Mouse (Mus musculus): ENCODE data around the gene Ralgds. TPM values are rescaled to one million over a fixed set of nuclear protein-coding genes. Genes with fewer than 3 reads are reported as not detected.
"Not testable (repeated sequence)": the region's sequence is repeated elsewhere in the genome, so short reads cannot be mapped to it uniquely, and the experiment has no call there.

Gene Ralgds
- polyA plus RNA-seq, 1 experiment from 2014 or later: 12.2 TPM

DNA sequence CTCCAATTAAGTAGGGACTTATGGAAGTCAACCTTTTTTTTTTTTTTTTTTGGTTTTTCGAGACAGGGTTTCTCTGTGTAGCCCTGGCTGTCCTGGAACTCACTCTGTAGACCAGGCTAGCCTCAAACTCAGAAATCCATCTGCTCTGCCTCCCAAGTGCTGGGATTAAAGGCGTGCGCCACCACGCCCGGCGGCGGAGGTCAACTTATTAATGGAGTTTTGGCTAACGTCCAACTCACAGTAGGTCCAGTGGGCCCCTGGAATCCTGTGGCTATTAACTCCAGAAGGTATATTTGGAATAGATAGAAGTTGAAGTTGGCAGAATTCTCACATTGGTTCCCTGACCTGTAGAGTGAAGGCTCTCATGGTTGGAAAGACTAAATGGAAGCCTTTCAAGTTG lies 40.9 kb upstream of the Ralgds start:
- H3K36me3 ChIP-seq (ENCODE audit: control insufficient read depth, insufficient read depth, low read length): peaks cover 15% of the 10 kb centered on the region
- not testable (repeated sequence) for H3K4me1 ChIP-seq (ENCODE audit: control insufficient read depth, insufficient read depth, low read length); H3K4me3 ChIP-seq (ENCODE audit: low read depth, low read length); H3K27ac ChIP-seq (ENCODE audit: low read depth, low read length); H3K27me3 ChIP-seq (ENCODE audit: control insufficient read depth, insufficient read depth, low read length); H3K4me2 ChIP-seq; ATAC-seq (replicated peaks; ENCODE audit: insufficient number of reproducible peaks, low FRiP score, low TSS enrichment); H3K9ac ChIP-seq (ENCODE audit: low read depth, low read length); H3K9me3 ChIP-seq (replicated peaks; ENCODE audit: control insufficient read depth, low read length)
- 90% methylated on average over 8 of the region's 8 CpGs for WGBS (ENCODE audit: insufficient replicate concordance)

DNA sequence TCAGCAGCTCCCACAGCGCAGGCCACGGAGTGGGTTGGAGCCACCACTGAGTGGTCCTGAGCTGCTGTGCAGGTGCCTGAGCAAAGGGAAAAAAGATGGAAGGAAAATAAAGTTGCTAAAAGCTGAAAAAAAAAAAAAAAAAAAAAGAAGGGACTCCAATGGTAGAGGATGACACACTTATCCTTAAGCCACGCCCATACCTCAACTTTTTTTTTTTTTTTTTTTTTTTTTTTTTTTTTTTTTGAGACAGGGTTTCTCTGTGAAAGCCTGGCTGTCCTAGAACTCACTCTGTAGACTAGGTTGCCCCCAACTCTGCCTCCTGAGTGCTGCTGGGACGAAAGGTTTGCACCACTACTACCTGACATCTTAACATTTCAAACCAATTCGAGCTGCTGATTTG lies 34.9 kb upstream of the Ralgds start:
- not testable (repeated sequence) for H3K4me2 ChIP-seq; H3K9me3 ChIP-seq (replicated peaks; ENCODE audit: control insufficient read depth, low read length); H3K36me3 ChIP-seq (ENCODE audit: control insufficient read depth, insufficient read depth, low read length); H3K27ac ChIP-seq (ENCODE audit: low read depth, low read length); H3K4me3 ChIP-seq (ENCODE audit: low read depth, low read length); H3K9ac ChIP-seq (ENCODE audit: low read depth, low read length); H3K27me3 ChIP-seq (ENCODE audit: control insufficient read depth, insufficient read depth, low read length); H3K4me1 ChIP-seq (ENCODE audit: control insufficient read depth, insufficient read depth, low read length); ATAC-seq (replicated peaks; ENCODE audit: insufficient number of reproducible peaks, low FRiP score, low TSS enrichment)
- WGBS (ENCODE audit: insufficient replicate concordance): 88% methylated on average over 5 of the region's 5 CpGs

DNA sequence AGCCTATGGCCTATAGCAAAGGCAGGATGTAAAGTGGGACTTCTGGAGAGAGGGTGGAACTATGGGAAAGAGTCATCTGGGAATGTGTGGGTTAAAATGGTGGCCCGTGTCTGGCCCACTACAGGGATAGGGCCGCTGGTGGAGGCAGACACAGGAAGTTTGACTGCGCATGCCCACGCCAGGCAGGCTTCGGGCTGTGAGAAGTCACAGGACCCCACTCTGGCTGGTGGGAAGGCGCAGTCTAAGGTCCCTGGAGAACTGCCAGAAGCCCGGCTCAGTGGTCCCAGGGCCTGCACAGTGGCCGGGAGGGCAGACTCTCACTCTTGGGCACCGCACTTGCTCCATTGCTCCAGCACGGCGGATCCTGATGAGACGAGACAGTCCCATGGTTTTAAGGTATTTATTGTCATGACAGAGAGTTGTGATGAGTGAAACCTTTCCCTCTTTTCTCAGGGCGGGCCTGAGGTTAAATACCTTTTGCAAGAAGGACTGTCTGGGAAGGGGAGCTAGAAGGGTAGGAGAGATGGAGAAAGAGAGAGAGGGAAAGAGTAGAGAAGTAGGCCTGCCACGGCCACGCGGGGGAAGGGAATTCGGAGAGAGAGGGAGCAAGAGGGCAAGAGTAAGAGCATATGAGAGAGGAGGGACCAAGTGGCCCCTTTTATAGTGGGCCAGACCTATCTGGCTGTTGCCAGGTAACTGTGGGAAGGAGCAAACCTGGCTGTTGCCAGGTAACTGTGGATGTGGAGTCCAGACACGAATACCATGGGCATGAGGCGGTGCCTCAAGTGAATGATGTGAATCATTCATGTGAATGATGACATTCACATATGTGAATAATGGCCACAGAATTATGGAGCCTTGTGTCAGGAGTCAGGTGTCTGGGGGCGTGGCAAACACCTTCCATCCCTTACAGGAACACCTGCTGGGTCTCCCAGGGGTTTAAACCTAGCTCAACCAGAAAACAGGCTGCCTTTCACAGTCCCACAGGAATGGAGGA lies 33.4 kb upstream of the Ralgds start:
- Histone ChIP-seq H3K27ac (ENCODE audit: low read depth, low read length) (no peak overlapping the region), H3K27me3 (ENCODE audit: control insufficient read depth, insufficient read depth, low read length) (no peaks in the 10 kb centered on the region), H3K4me2 (no peak overlapping the region), H3K36me3 (ENCODE audit: control insufficient read depth, insufficient read depth, low read length) (no peaks in the 10 kb centered on the region), H3K9me3 (replicated peaks; ENCODE audit: control insufficient read depth, low read length) (no peaks in the 10 kb centered on the region), H3K4me1 (ENCODE audit: control insufficient read depth, insufficient read depth, low read length) (no peaks in the 10 kb centered on the region), H3K4me3 (ENCODE audit: low read depth, low read length) (no peak overlapping the region), H3K9ac (ENCODE audit: low read depth, low read length) (no peak overlapping the region)
- 75% methylated on average over 20 of the region's 20 CpGs for WGBS (ENCODE audit: insufficient replicate concordance)
- ATAC-seq (replicated peaks; ENCODE audit: insufficient number of reproducible peaks, low FRiP score, low TSS enrichment): no peak

DNA sequence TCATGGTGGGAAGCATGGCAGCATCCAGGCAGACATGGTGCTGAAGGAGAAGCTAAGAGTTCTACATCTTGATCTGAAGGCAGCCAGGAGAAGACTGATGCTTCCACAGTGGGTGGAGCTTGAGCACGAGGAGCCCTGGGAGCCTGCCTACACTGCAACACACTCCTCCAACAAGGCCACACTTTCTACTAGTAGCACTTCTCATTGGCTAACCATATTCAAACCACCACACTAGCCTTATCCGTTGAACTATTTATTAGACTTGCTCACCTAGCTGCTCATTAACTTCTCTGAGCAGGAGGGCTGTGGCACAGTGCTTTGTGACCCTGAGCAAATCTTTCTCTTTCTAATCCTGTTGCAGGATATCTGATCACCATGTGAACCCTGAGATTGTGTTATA lies 29.1 kb upstream of the Ralgds start:
- Histone ChIP-seq H3K4me3 (ENCODE audit: low read depth, low read length) (no peak overlapping the region), H3K27me3 (ENCODE audit: control insufficient read depth, insufficient read depth, low read length) (no peaks in the 10 kb centered on the region), H3K4me2 (no peak overlapping the region), H3K9me3 (replicated peaks; ENCODE audit: control insufficient read depth, low read length) (no peaks in the 10 kb centered on the region), H3K36me3 (ENCODE audit: control insufficient read depth, insufficient read depth, low read length) (no peaks in the 10 kb centered on the region), H3K9ac (ENCODE audit: low read depth, low read length) (no peak overlapping the region), H3K4me1 (ENCODE audit: control insufficient read depth, insufficient read depth, low read length) (no peaks in the 10 kb centered on the region), H3K27ac (ENCODE audit: low read depth, low read length) (no peak overlapping the region)
- ATAC-seq (replicated peaks; ENCODE audit: insufficient number of reproducible peaks, low FRiP score, low TSS enrichment): no peak
- 72% methylated on average over 2 of the region's 2 CpGs for WGBS (ENCODE audit: insufficient replicate concordance)

DNA sequence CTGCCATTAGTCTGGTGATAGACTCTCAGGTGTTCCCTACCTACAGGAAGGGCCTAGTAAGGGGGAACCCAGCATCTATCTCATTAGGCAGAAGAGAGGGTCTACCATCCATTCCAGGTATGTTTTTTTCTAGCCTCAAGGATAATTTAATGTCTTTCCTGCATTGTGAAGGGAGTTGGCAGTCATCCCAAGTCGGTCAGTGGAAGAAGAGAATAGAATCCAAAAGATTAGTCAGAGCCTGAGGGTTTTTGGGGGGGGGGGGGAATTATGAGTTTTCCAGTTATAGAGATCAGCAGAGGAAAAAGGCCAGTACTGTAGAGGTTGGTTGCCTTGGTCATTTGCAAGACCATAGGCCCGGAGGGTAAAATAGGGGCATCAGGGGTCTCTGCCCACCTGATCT lies 18.4 kb upstream of the Ralgds start:
- ATAC-seq (replicated peaks; ENCODE audit: insufficient number of reproducible peaks, low FRiP score, low TSS enrichment): no peak
- no peak overlapping the region for H3K9ac ChIP-seq (ENCODE audit: low read depth, low read length)
- H3K4me2 ChIP-seq: no peak overlapping the region
- no peak overlapping the region for H3K27ac ChIP-seq (ENCODE audit: low read depth, low read length)
- no peaks in the 10 kb centered on the region for H3K27me3 ChIP-seq (ENCODE audit: control insufficient read depth, insufficient read depth, low read length)
- H3K4me3 ChIP-seq (ENCODE audit: low read depth, low read length): no peak overlapping the region
- H3K4me1 ChIP-seq (ENCODE audit: control insufficient read depth, insufficient read depth, low read length): no peaks in the 10 kb centered on the region
- 74% methylated on average over 2 of the region's 2 CpGs for WGBS (ENCODE audit: insufficient replicate concordance)
- no peaks in the 10 kb centered on the region for H3K36me3 ChIP-seq (ENCODE audit: control insufficient read depth, insufficient read depth, low read length)
- H3K9me3 ChIP-seq (replicated peaks; ENCODE audit: control insufficient read depth, low read length): no peaks in the 10 kb centered on the region

DNA sequence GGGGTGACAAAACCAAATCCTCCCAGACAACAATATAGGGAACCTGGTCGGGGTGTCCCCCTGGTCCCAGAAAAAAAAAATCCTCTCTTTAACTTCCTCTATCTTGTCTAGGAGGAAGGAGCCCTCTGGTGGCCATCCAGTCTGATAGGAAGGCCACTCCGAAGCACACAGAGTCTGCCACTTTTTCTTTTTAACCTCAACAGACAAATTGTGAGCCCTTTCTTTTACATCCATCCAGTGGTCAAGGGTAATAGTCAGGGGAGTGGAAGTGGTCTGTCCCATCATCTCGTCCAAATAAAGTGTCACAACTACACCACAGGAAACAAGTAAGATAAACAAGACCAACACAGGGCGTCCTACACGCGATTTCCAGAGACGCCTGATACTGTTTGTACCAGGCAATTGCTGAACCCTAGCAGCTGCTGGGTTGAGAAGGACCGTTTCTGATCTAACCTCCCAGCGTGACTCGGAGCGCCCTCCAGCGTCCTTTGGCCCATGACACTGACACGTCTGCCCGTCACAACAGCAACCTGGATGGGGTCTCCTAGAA lies 17.6 kb upstream of the Ralgds start:
- 71% methylated on average over 14 of the region's 14 CpGs for WGBS (ENCODE audit: insufficient replicate concordance)
- Histone ChIP-seq H3K36me3 (ENCODE audit: control insufficient read depth, insufficient read depth, low read length) (no peaks in the 10 kb centered on the region), H3K27me3 (ENCODE audit: control insufficient read depth, insufficient read depth, low read length) (no peaks in the 10 kb centered on the region), H3K4me3 (ENCODE audit: low read depth, low read length) (no peak overlapping the region), H3K9me3 (replicated peaks; ENCODE audit: control insufficient read depth, low read length) (no peaks in the 10 kb centered on the region), H3K27ac (ENCODE audit: low read depth, low read length) (no peak overlapping the region), H3K4me1 (ENCODE audit: control insufficient read depth, insufficient read depth, low read length) (no peaks in the 10 kb centered on the region), H3K4me2 (no peak overlapping the region), H3K9ac (ENCODE audit: low read depth, low read length) (no peak overlapping the region)
- no peak for ATAC-seq (replicated peaks; ENCODE audit: insufficient number of reproducible peaks, low FRiP score, low TSS enrichment)

DNA sequence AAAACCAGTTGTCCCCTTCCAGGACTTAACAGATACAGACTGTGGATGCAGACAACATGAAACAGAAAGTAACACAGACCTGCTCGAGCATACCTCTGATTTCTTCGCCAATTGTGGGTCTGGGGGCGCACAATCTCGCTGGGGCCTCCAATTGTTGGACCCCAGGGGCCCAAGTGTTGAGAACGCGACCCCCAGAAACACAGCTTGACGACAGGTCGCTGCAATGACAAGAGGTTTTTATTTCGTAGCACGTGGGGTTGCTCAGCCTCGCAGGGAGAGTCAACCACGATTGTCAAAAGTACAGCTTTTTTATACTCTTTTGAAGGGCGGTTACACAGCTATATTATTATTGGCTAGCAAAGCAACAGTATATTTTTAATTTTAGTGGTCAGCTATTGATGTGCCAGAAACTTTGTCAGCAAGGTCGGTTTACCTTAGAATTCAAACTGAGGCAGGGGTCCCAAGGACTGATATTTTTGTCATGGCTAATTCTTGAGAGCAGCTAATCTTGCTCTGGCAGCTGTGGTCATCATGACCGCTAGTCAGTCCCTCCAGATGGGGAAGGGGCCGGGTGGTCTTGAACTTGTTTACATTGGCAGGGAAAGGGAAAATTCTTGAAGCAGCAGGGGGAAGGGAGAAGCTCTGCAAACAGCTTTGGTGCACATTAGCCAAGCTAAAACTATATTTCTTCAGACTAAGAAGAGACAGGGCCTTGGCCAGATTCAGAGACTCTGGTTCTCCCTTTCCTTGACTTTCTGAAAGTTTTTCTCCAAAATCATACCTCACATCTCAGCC lies 16.9 kb upstream of the Ralgds start:
- no peaks in the 10 kb centered on the region for H3K4me1 ChIP-seq (ENCODE audit: control insufficient read depth, insufficient read depth, low read length)
- no peak overlapping the region for H3K27ac ChIP-seq (ENCODE audit: low read depth, low read length)
- no peaks in the 10 kb centered on the region for H3K27me3 ChIP-seq (ENCODE audit: control insufficient read depth, insufficient read depth, low read length)
- H3K9ac ChIP-seq (ENCODE audit: low read depth, low read length): no peak overlapping the region
- no peak overlapping the region for H3K4me2 ChIP-seq
- no peaks in the 10 kb centered on the region for H3K9me3 ChIP-seq (replicated peaks; ENCODE audit: control insufficient read depth, low read length)
- 82% methylated on average over 16 of the region's 16 CpGs for WGBS (ENCODE audit: insufficient replicate concordance)
- no peaks in the 10 kb centered on the region for H3K36me3 ChIP-seq (ENCODE audit: control insufficient read depth, insufficient read depth, low read length)
- no peak overlapping the region for H3K4me3 ChIP-seq (ENCODE audit: low read depth, low read length)
- no peak for ATAC-seq (replicated peaks; ENCODE audit: insufficient number of reproducible peaks, low FRiP score, low TSS enrichment)

DNA sequence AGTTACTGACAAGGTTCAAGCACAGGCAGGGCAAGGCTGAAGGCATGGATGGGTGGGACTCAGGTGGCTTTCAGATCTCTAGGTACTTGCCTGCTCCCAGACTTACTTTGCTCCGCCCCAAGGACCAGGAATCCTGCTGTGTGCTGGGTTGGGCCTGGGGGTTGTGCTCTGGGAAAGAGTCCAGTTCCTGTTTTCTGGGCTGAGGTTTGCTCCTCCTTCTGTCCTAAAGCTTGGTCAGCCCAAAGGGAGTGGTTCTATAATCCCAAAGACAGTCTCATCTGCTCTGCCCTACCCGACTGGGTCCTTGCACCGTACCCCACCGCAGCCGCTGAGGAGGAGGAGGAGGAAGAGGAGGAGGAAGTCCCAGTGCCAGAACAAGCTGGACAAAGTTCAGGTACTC lies 16.3 kb upstream of the Ralgds start, which contains the start of gene Gbgt1:
TSS of gene Gbgt1 (plus strand) at position 221 of the 400 bp plus-strand sequence.
- H3K4me1 ChIP-seq (ENCODE audit: control insufficient read depth, insufficient read depth, low read length): no peaks in the 10 kb centered on the region
- WGBS (ENCODE audit: insufficient replicate concordance): 76% methylated on average over 5 of the region's 5 CpGs

More for the DNA sequence above, 16.3 kb upstream of the Ralgds start, which contains the start of gene Gbgt1:
- no peaks in the 10 kb centered on the region for H3K36me3 ChIP-seq (ENCODE audit: control insufficient read depth, insufficient read depth, low read length)
- no peak within 1 kb of the TSS for H3K27ac ChIP-seq (ENCODE audit: low read depth, low read length)
- H3K27me3 ChIP-seq (ENCODE audit: control insufficient read depth, insufficient read depth, low read length): no peaks in the 10 kb centered on the region
- no peak for ATAC-seq (replicated peaks; ENCODE audit: insufficient number of reproducible peaks, low FRiP score, low TSS enrichment)
- H3K9me3 ChIP-seq (replicated peaks; ENCODE audit: control insufficient read depth, low read length): no peaks in the 10 kb centered on the region
- no peak within 1 kb of the TSS for H3K4me3 ChIP-seq (ENCODE audit: low read depth, low read length)
- H3K4me2 ChIP-seq: no peak within 1 kb of the TSS
- no peak within 1 kb of the TSS for H3K9ac ChIP-seq (ENCODE audit: low read depth, low read length)
